Mouse (Mus musculus) neural tube, postnatal 0 days (tissue): ENCODE results near the gene BC005561. TPM values are rescaled to one million over a fixed set of nuclear protein-coding genes. Genes with fewer than 3 reads are reported as not detected.

Experiments used
- polyA plus RNA-seq: library from polyadenylated mRNA; unstranded; fragments of >200 nt; fragmentation: Nextera tagmentation; extraction: Ambion mirVana; gene quantifications from 2 replicates; pipeline ENCODE4 v1.2.1, GENCODE M21; 2015

Gene BC005561
- polyA plus RNA-seq: 10.1 and 10.4 TPM in 2 replicates

DNA sequence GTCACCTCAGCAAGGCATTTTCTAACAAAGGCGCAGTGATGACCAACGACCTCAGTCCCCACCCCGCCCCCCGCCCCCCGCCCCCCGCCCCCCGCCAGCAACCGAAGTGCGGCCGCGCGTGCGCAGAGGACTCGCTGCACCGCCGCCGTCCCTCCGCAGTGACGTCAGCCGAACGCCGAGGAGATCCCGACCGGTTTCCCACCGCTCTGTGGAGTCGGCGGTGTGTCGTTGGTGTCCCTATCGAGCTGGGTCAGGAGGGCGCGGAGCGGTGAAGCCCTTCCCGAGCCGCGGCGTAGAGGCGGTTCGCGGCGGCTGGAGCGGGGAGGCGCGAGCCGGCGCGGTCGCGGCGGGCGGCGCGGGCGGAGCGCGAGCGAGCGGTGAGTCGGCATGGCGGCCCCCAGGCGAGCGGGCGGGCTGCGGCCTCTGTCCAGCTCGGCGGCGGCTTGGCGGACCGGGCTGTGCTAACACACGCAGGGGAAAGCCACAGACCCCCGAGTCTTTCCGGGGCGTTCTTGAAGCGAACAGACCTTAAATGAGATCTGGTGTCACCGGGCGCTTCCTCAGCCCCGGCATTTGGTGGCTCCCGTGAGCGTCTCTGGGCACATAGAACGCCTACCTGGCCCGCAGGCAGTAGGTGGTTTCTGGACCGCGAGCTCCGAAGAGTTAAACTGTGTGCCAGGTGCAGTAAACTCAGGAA, at the start of gene BC005561:
Gene BC005561, plus strand, starts transcription at position 158 of the 697 bp plus-strand sequence.

GRCm38 (mm10) chr5:104458832-104459705, 49.1 kb upstream of the BC005561 start, which contains the start of gene Pkd2:
Pkd2 (plus strand) TSS chr5:104459450.

Other genes starting within 250 kb of the BC005561 start
- 7.7 and 9.6 TPM in 2 replicates for gene Ibsp, start 209.2 kb upstream of the BC005561 start, polyA plus RNA-seq
- gene Mepe, start 183.0 kb upstream of the BC005561 start, polyA plus RNA-seq: 0.09 TPM in 1 of 2 replicates, not detected in the other
- gene Spp1, start 73.2 kb upstream of the BC005561 start, polyA plus RNA-seq: 29.6 and 89.0 TPM in 2 replicates
- 8.0 and 9.0 TPM in 2 replicates for gene Pkd2, start 48.9 kb upstream of the BC005561 start, polyA plus RNA-seq